In genomic region chr2:150959521-150959920, GRCm38 (mm10) we compare ENCODE assay signal across 16 mouse cellular contexts. TPM values are rescaled to one million over a fixed set of nuclear protein-coding genes. Genes with fewer than 3 reads are reported as not detected.
DNase-seq lines count a peak whose midpoint lies in the region; ATAC-seq and TF ChIP-seq lines count a peak whose summit lies in the region.
"Had no signal": no experiment of that assay in that cellular context is flagged by ENCODE, and none has a peak within 500 bp of the region (broad histone marks: within the 10 kb centered on the region; RNA-seq: fewer than 3 reads in every experiment).

No protein-coding gene starts in this region.

- H3K27me3 ChIP-seq in hindbrain, embryonic 13.5 days: no peaks in the 10 kb centered on the region
- H3K27me3 ChIP-seq in stomach, postnatal 0 days (ENCODE audit: control insufficient read depth, insufficient read depth, low read length): no peaks in the 10 kb centered on the region
- H3K27me3 ChIP-seq: liver, embryonic 12.5 days had no signal

- no peak overlapping the region for H3K27ac ChIP-seq in cortical plate, adult 2 months (ENCODE audit: insufficient read depth, low read length)
- no peak overlapping the region for H3K27ac ChIP-seq in hindbrain, embryonic 13.5 days
- H3K27ac ChIP-seq in stomach, postnatal 0 days (replicated peaks): no peak overlapping the region
- H3K27ac ChIP-seq: embryonic facial prominence, embryonic 10.5 days; limb, embryonic 10.5 days; liver, embryonic 12.5 days had no signal

- no peak overlapping the region for H3K9ac ChIP-seq in hindbrain, embryonic 13.5 days
- no peak overlapping the region for H3K9ac ChIP-seq in stomach, postnatal 0 days (ENCODE audit: low read length)
- H3K9ac ChIP-seq: forebrain, postnatal 0 days; liver, embryonic 12.5 days had no signal

- no peak for TF ChIP-seq CTCF in cortical plate, adult 2 months (IDR thresholded peaks at IDR 0.05; ENCODE audit: extremely low read depth, insufficient read depth, low read length)
- TF ChIP-seq CTCF in stomach, postnatal 0 days (IDR thresholded peaks at IDR 0.05; ENCODE audit: low read depth): no peak

- TF ChIP-seq POLR2A in cortical plate, adult 2 months (IDR thresholded peaks at IDR 0.05; ENCODE audit: extremely low read depth, insufficient read depth, low read length): peak; percentile 43; the same call in 1 of the 2 replicates

- H3K36me3 ChIP-seq in hindbrain, embryonic 13.5 days: peaks cover 44% of the 10 kb centered on the region
- H3K36me3 ChIP-seq in stomach, postnatal 0 days (ENCODE audit: control insufficient read depth, insufficient read depth, low read length): 0 out of 2 replicates have a peak, but pooled peaks cover 2% of the 10 kb centered on the region

- H3K4me1 ChIP-seq in cortical plate, adult 2 months (ENCODE audit: control insufficient read depth, insufficient read depth, low read length): no peaks in the 10 kb centered on the region
- no peaks in the 10 kb centered on the region for H3K4me1 ChIP-seq in hindbrain, embryonic 13.5 days (replicated peaks)
- no peaks in the 10 kb centered on the region for H3K4me1 ChIP-seq in stomach, postnatal 0 days (replicated peaks; ENCODE audit: control insufficient read depth, insufficient read depth)
- H3K4me1 ChIP-seq: embryonic facial prominence, embryonic 10.5 days; limb, embryonic 10.5 days; liver, embryonic 12.5 days had no signal

- TF ChIP-seq EP300 in stomach, postnatal 0 days (optimal IDR thresholded peaks at IDR 0.05): no peak

- no peak for DNase-seq in frontal cortex, postnatal 14 days (ENCODE audit: low spot score in 2 of 2)
- peak; percentile 60 for DNase-seq in 3T3-L1 (ENCODE audit: low read depth, low spot score)
- DNase-seq in left cerebral cortex, adult 8-10 months (ENCODE audit: low spot score in 2 of 2): peak; percentile 10 to 65
- no peak for DNase-seq in stomach, postnatal 0 days (ENCODE audit: low spot score)
- DNase-seq: cerebellum, adult 11 months; cerebellum, postnatal 25 days; forebrain, postnatal 0 days had no signal

- no peak overlapping the region for H3K4me2 ChIP-seq in hindbrain, embryonic 13.5 days
- H3K4me2 ChIP-seq in stomach, postnatal 0 days (replicated peaks; ENCODE audit: low read depth): no peak overlapping the region
- H3K4me2 ChIP-seq: liver, embryonic 12.5 days had no signal

- no peaks in the 10 kb centered on the region for H3K9me3 ChIP-seq in hindbrain, embryonic 13.5 days
- H3K9me3 ChIP-seq in stomach, postnatal 0 days (ENCODE audit: control insufficient read depth, low read length): no peaks in the 10 kb centered on the region
- H3K9me3 ChIP-seq: embryonic facial prominence, embryonic 10.5 days; limb, embryonic 10.5 days; liver, embryonic 12.5 days had no signal

- H3K4me3 ChIP-seq in cortical plate, adult 2 months (ENCODE audit: insufficient read depth, low read length): no peak overlapping the region
- no peak overlapping the region for H3K4me3 ChIP-seq in hindbrain, embryonic 13.5 days
- H3K4me3 ChIP-seq in stomach, postnatal 0 days (ENCODE audit: low read depth, low read length): no peak overlapping the region
- H3K4me3 ChIP-seq: embryonic facial prominence, embryonic 10.5 days; limb, embryonic 10.5 days; liver, embryonic 12.5 days had no signal

- ATAC-seq in frontal cortex, adult (ENCODE audit: low TSS enrichment): peak; percentile 99
- ATAC-seq in hindbrain, embryonic 13.5 days (ENCODE audit: low FRiP score): no peak
- no peak for ATAC-seq in stomach, postnatal 0 days (ENCODE audit: low FRiP score, low TSS enrichment)
- ATAC-seq in cerebellum, adult (ENCODE audit: insufficient number of reproducible peaks, low FRiP score, low TSS enrichment): no peak
- ATAC-seq: forebrain, postnatal 0 days; inflammation-experienced regulatory T-cells, adult 6 months; liver, embryonic 12.5 days; midbrain, embryonic 16.5 days had no signal

- 94% methylated on average over 10 of the region's 10 CpGs for WGBS in hindbrain, embryonic 13.5 days
- 92% methylated on average over 10 of the region's 10 CpGs for WGBS in stomach, postnatal 0 days

RNA-seq across cellular contexts. Expression of gene Gins1, which starts 54.3 kb away (rescaled TPM):
- 1.6 and 1.9 TPM in 2 replicates for polyA plus RNA-seq in cortical plate, adult 2 months (2012; rRNA removed)
- total RNA-seq in left cerebral cortex, adult 8-10 months (2022): 1 to 10 TPM; 1.6 to 2.2 (median 1.9) TPM
- polyA plus RNA-seq in hindbrain, embryonic 13.5 days (2015; fragmentation: Nextera tagmentation; extraction: Ambion mirVana): 20.9 and 22.4 TPM in 2 replicates
- polyA plus RNA-seq in stomach, postnatal 0 days (2015; fragmentation: Nextera tagmentation; extraction: Ambion mirVana): 10.7 and 11.0 TPM in 2 replicates

RNA-seq across cellular contexts. Expression of gene Abhd12, which starts 55.0 kb away (rescaled TPM):
- 352 and 361 TPM in 2 replicates for polyA plus RNA-seq in cortical plate, adult 2 months (2012; rRNA removed)
- 100 to 1,000 TPM; 309 to 333 (median 321) TPM for total RNA-seq in left cerebral cortex, adult 8-10 months (2022)
- 97.1 and 98.5 TPM in 2 replicates for polyA plus RNA-seq in hindbrain, embryonic 13.5 days (2015; fragmentation: Nextera tagmentation; extraction: Ambion mirVana)
- 73.2 and 76.2 TPM in 2 replicates for polyA plus RNA-seq in stomach, postnatal 0 days (2015; fragmentation: Nextera tagmentation; extraction: Ambion mirVana)

Comparison
In these comparisons a context has a peak if more than half of its experiments do, and no peak if none do; other contexts are left out.
1. DNase-seq: peak in 3T3-L1 (single experiment) and left cerebral cortex, adult 8-10 months (2 of 2); none in frontal cortex, postnatal 14 days (0 of 2) and stomach, postnatal 0 days (single experiment).